Mouse (Mus musculus): ENCODE data around the gene Psmb8. TPM values are rescaled to one million over a fixed set of nuclear protein-coding genes. Genes with fewer than 3 reads are reported as not detected.

Gene Psmb8
- total and polyA plus RNA-seq, 3 experiments, result 133 to 144 TPM; not detected in 1

GRCm38 (mm10) chr17:34200772-34201505 is 3.4 kb downstream of the Psmb8 start:
- no peak for DNase-seq (ENCODE audit: low read depth, low spot score)
- H3K4me3 ChIP-seq (ENCODE audit: control insufficient read depth in 1 of 2, insufficient read depth in 1 of 2, low read depth in 2 of 2, low read length in 2 of 2), result no peak overlapping the region

GRCm38 (mm10) chr17:34201506-34202055 is 4.1 kb downstream of the Psmb8 start:
- peaks cover 9 to 14% of the 10 kb centered on the region in 2 experiments for H3K4me1 ChIP-seq (ENCODE audit: control insufficient read depth in 1 of 2, insufficient read depth in 2 of 2, low read length in 2 of 2)
- H3K4me3 ChIP-seq (ENCODE audit: control insufficient read depth in 1 of 2, insufficient read depth in 1 of 2, low read depth in 2 of 2, low read length in 2 of 2), result no peak overlapping the region
- peaks cover 28% of the 10 kb centered on the region for H3K79me2 ChIP-seq (ENCODE audit: control insufficient read depth, insufficient read depth, low read length, poor library complexity)
- DNase-seq (ENCODE audit: low read depth, low spot score), result no peak
- no peak overlapping the region for H3K9ac ChIP-seq (ENCODE audit: control insufficient read depth, low read depth, low read length, poor library complexity, severe bottlenecking)
- no peaks in the 10 kb centered on the region for H3K9me3 ChIP-seq (replicated peaks; ENCODE audit: insufficient read depth, low read length)
- TF ChIP-seq GABPA (IDR thresholded peaks at IDR 0.05; ENCODE audit: low read depth, low read length) (no peak), MAX (IDR thresholded peaks at IDR 0.05; ENCODE audit: low read length) (no peak), USF1 (IDR thresholded peaks at IDR 0.05; ENCODE audit: low read depth, low read length) (no peak), UBTF (IDR thresholded peaks at IDR 0.05; ENCODE audit: borderline replicate concordance, insufficient read depth, low read depth, low read length) (no peak), ZKSCAN1 (IDR thresholded peaks at IDR 0.05; ENCODE audit: low read depth, low read length) (no peak), MAZ (IDR thresholded peaks at IDR 0.05; ENCODE audit: low read depth, low read length) (no peak), TBP (IDR thresholded peaks at IDR 0.05; ENCODE audit: low read depth, low read length) (no peak), JUND (IDR thresholded peaks at IDR 0.05; ENCODE audit: low read depth, low read length) (no peak), EP300 (IDR thresholded peaks at IDR 0.05; ENCODE audit: low read depth in 1 of 2, low read length in 2 of 2) (no peak), ELF1 (IDR thresholded peaks at IDR 0.05; ENCODE audit: low read depth, low read length) (no peak), ZMIZ1 (IDR thresholded peaks at IDR 0.05; ENCODE audit: low read depth, low read length) (no peak), MAFK (IDR thresholded peaks at IDR 0.05; ENCODE audit: borderline replicate concordance, low read depth, low read length) (no peak), BHLHE40 (IDR thresholded peaks at IDR 0.05; ENCODE audit: borderline replicate concordance, low read depth, low read length) (no peak), HCFC1 (IDR thresholded peaks at IDR 0.05; ENCODE audit: low read depth, low read length) (no peak)
- H3K27me3 ChIP-seq (ENCODE audit: control insufficient read depth in 1 of 2, insufficient read depth in 2 of 2, low read length in 2 of 2), result no peaks in the 10 kb centered on the region
- H3K36me3 ChIP-seq (ENCODE audit: control insufficient read depth in 1 of 2, insufficient read depth in 2 of 2, low read length in 2 of 2), result peaks cover 0 to 8% of the 10 kb centered on the region in 2 experiments; a peak in 2 of 4 replicates
- no peak overlapping the region for H3K27ac ChIP-seq (ENCODE audit: control insufficient read depth, low read depth, low read length)

More at GRCm38 (mm10) chr17:34200772-34201505, 3.4 kb downstream of the Psmb8 start:
- H3K36me3 ChIP-seq (ENCODE audit: control insufficient read depth in 1 of 2, insufficient read depth in 2 of 2, low read length in 2 of 2), result peaks cover 0 to 4% of the 10 kb centered on the region in 2 experiments; a peak in 1 of 4 replicates
- peaks cover 12 to 13% of the 10 kb centered on the region in 2 experiments for H3K4me1 ChIP-seq (ENCODE audit: control insufficient read depth in 1 of 2, insufficient read depth in 2 of 2, low read length in 2 of 2)
- no peaks in the 10 kb centered on the region for H3K9me3 ChIP-seq (replicated peaks; ENCODE audit: insufficient read depth, low read length)
- TF ChIP-seq CTCF (IDR thresholded peaks at IDR 0.05 in 2 of 3, conservative IDR thresholded peaks at IDR 0.05 in 1 of 3; ENCODE audit: control insufficient read depth in 1 of 3, insufficient read depth in 1 of 3, low read depth in 2 of 3, low read length in 3 of 3, poor library complexity in 1 of 3, severe bottlenecking in 1 of 3) (no peak), RAD21 (IDR thresholded peaks at IDR 0.05; ENCODE audit: low read depth, low read length) (no peak), SMC3 (IDR thresholded peaks at IDR 0.05; ENCODE audit: low read depth, low read length) (no peak), KAT2A (conservative IDR thresholded peaks at IDR 0.05; ENCODE audit: low read depth, low read length) (no peak)
- peaks cover 28% of the 10 kb centered on the region for H3K79me2 ChIP-seq (ENCODE audit: control insufficient read depth, insufficient read depth, low read length, poor library complexity)
- no peak overlapping the region for H3K27ac ChIP-seq (ENCODE audit: control insufficient read depth, low read depth, low read length)
- H3K27me3 ChIP-seq (ENCODE audit: control insufficient read depth in 1 of 2, insufficient read depth in 2 of 2, low read length in 2 of 2), result no peaks in the 10 kb centered on the region
- no peak overlapping the region for H3K9ac ChIP-seq (ENCODE audit: control insufficient read depth, low read depth, low read length, poor library complexity, severe bottlenecking)
